ENCODE assay signal across 17 mouse cellular contexts in genomic region chr2:43295801-43296200, GRCm38 (mm10).
"Had no signal": no experiment of that assay in that cellular context is flagged by ENCODE, and none has a peak within 500 bp of the region (broad histone marks: within the 10 kb centered on the region; RNA-seq: fewer than 3 reads in every experiment).

No protein-coding gene starts in this region.

- H3K4me3 ChIP-seq: lung, embryonic 15.5 days; megakaryocyte, embryonic 14.5 days; midbrain, embryonic 13.5 days; midbrain, embryonic 15.5 days; neural tube, embryonic 12.5 days; stomach, embryonic 15.5 days had no signal

- H3K4me2 ChIP-seq: lung, embryonic 15.5 days; midbrain, embryonic 11.5 days; midbrain, embryonic 13.5 days; midbrain, embryonic 15.5 days; neural tube, embryonic 12.5 days; stomach, embryonic 15.5 days had no signal

- H3K4me1 ChIP-seq: lung, embryonic 15.5 days; megakaryocyte, embryonic 14.5 days; midbrain, embryonic 13.5 days; midbrain, embryonic 15.5 days; neural tube, embryonic 12.5 days; stomach, embryonic 15.5 days had no signal

- H3K27me3 ChIP-seq: lung, embryonic 15.5 days; megakaryocyte, embryonic 14.5 days; midbrain, embryonic 13.5 days; midbrain, embryonic 15.5 days; neural tube, embryonic 12.5 days; stomach, embryonic 15.5 days had no signal

- H3K9me3 ChIP-seq: lung, embryonic 15.5 days; megakaryocyte, embryonic 14.5 days; midbrain, embryonic 13.5 days; midbrain, embryonic 15.5 days; neural tube, embryonic 12.5 days; stomach, embryonic 15.5 days had no signal

- DNase-seq: lung, adult 2 months; lung, postnatal 14 days; lung, postnatal 36 days; right cerebral cortex, postnatal 14 days; thymus, adult 2 months; thymus, postnatal 25 days; thymus, postnatal 4 days had no signal

- H3K9ac ChIP-seq: lung, embryonic 15.5 days; midbrain, embryonic 13.5 days; midbrain, embryonic 15.5 days; neural tube, embryonic 12.5 days; stomach, embryonic 15.5 days had no signal

- H3K36me3 ChIP-seq: lung, embryonic 15.5 days; midbrain, embryonic 13.5 days; midbrain, embryonic 15.5 days; neural tube, embryonic 12.5 days; stomach, embryonic 15.5 days had no signal

- H3K27ac ChIP-seq: lung, embryonic 15.5 days; macrophage; midbrain, embryonic 13.5 days; midbrain, embryonic 15.5 days; neural tube, embryonic 12.5 days; stomach, embryonic 15.5 days; stomach, postnatal 0 days had no signal

- ATAC-seq: lung, postnatal 0 days; midbrain, embryonic 13.5 days; midbrain, embryonic 15.5 days had no signal
